Mouse (Mus musculus) erythroid progenitor cell, adult 5-6 weeks (primary cell): ENCODE data around the gene Parp11. TPM values are rescaled to one million over a fixed set of nuclear protein-coding genes. Genes with fewer than 3 reads are reported as not detected.
"Not testable (repeated sequence)": the region's sequence is repeated elsewhere in the genome, so short reads cannot be mapped to it uniquely, and the experiment has no call there.

Experiments used
- ATAC-seq: replicated peaks from 2 replicates; pipeline ENCODE4 v1.8.0; 2016; ENCODE audit warnings: moderate number of reproducible peaks, mild to moderate bottlenecking, moderate TSS enrichment, inconsistent platforms; ENCODE audit not compliant: poor library complexity, low FRiP score, severe bottlenecking
- total RNA-seq, 2 experiments: library from RNA; stranded (forward) in 1 of 2; stranded (reverse) in 1 of 2; fragments of 150-400 nt in 1 of 2; fragments of 186-747, 209-891 nt in 1 of 2; gene quantifications; 2 replicates each; pipeline versions ENCODE4 v1.2.3 to v1.2.4; 2015 to 2017; ENCODE audit warnings: low replicate concordance in 2 of 2

The Parp11 gene
- total RNA-seq, 2 experiments from 2014 or later: 49.9 to 84.8 TPM

- ATAC-seq: no peak
These were observed 45.9 kb downstream of the Parp11 start for GRCm38 (mm10) chr6:127492561-127492960.

GRCm38 (mm10) chr6:127493750-127494149, 47.1 kb downstream of the Parp11 start:
- no peak for ATAC-seq

GRCm38 (mm10) chr6:127494357-127494756, 47.7 kb downstream of the Parp11 start:
- ATAC-seq: no peak

- ATAC-seq: no peak
These were observed 48.6 kb downstream of the Parp11 start for GRCm38 (mm10) chr6:127495251-127495650.

- ATAC-seq: no peak
These were observed 49.2 kb downstream of the Parp11 start for GRCm38 (mm10) chr6:127495876-127496275.

- no peak for ATAC-seq
These were observed 50.4 kb downstream of the Parp11 start for GRCm38 (mm10) chr6:127496841-127497656.

GRCm38 (mm10) chr6:127500119-127500518, 53.5 kb downstream of the Parp11 start:
- ATAC-seq: no peak

- no peak for ATAC-seq
These were observed 54.2 kb downstream of the Parp11 start for GRCm38 (mm10) chr6:127500806-127501205.

- ATAC-seq: peak; percentile 62
These were observed 55.9 kb downstream of the Parp11 start for GRCm38 (mm10) chr6:127502530-127502929.

- ATAC-seq: not testable (repeated sequence)
These were observed 67.1 kb downstream of the Parp11 start for GRCm38 (mm10) chr6:127513776-127514175.

- no peak for ATAC-seq
These were observed 74.5 kb downstream of the Parp11 start for GRCm38 (mm10) chr6:127521176-127521575.

- ATAC-seq: no peak
These were observed 75.7 kb downstream of the Parp11 start for GRCm38 (mm10) chr6:127522326-127522725.

- ATAC-seq: peak; percentile 81
These were observed 77.8 kb downstream of the Parp11 start for GRCm38 (mm10) chr6:127524442-127524841.

GRCm38 (mm10) chr6:127528625-127529024, 82.0 kb downstream of the Parp11 start:
- ATAC-seq: no peak

- peak; percentile 66 for ATAC-seq
These were observed 82.8 kb downstream of the Parp11 start for GRCm38 (mm10) chr6:127529451-127529850.

GRCm38 (mm10) chr6:127530206-127530605, 83.6 kb downstream of the Parp11 start:
- ATAC-seq: no peak

GRCm38 (mm10) chr6:127531412-127532205, 85.0 kb downstream of the Parp11 start:
- peak; percentile 63 for ATAC-seq

GRCm38 (mm10) chr6:127532304-127532703, 85.7 kb downstream of the Parp11 start:
- ATAC-seq: peak; percentile 76

GRCm38 (mm10) chr6:127533766-127534165, 87.1 kb downstream of the Parp11 start:
- ATAC-seq: no peak

GRCm38 (mm10) chr6:127537035-127537434, 90.4 kb downstream of the Parp11 start:
- no peak for ATAC-seq

- no peak for ATAC-seq
These were observed 91.5 kb downstream of the Parp11 start for GRCm38 (mm10) chr6:127538118-127538517.
